Mouse (Mus musculus) forebrain, embryonic 13.5 days (tissue): ENCODE data around the gene 1500009C09Rik. TPM values are rescaled to one million over a fixed set of nuclear protein-coding genes. Genes with fewer than 3 reads are reported as not detected.

Source experiments
- ATAC-seq: fragments of 200-750 bp; cut with Nextera tagmentation; 2 replicates; pipeline ENCODE4 v1.8.0; 2017
- H3K27ac ChIP-seq: fragments of 300-500 bp; sonication (generic); 2 replicates; pipeline ENCODE4 v1.5.1; 2015; ENCODE audit warnings: inconsistent platforms, mild to moderate bottlenecking, moderate library complexity
- H3K27me3 ChIP-seq: fragments of 300-500 bp; sonication (generic); 2 replicates; pipeline ENCODE4 v1.6.1; 2015; ENCODE audit warnings: mild to moderate bottlenecking, inconsistent platforms
- H3K36me3 ChIP-seq: fragments of 300-500 bp; sonication (generic); 2 replicates; pipeline ENCODE4 v1.6.1; 2015; ENCODE audit warnings: mild to moderate bottlenecking, inconsistent platforms; ENCODE audit not compliant: poor library complexity, severe bottlenecking
- H3K4me1 ChIP-seq: fragments of 300-500 bp; sonication (generic); 2 replicates; pipeline ENCODE4 v1.6.1; 2015; ENCODE audit warnings: inconsistent platforms
- H3K4me2 ChIP-seq: fragments of 300-500 bp; sonication (generic); 2 replicates; pipeline ENCODE4 v1.6.1; 2015; ENCODE audit warnings: inconsistent platforms, mild to moderate bottlenecking, moderate library complexity
- H3K4me3 ChIP-seq: fragments of 300-500 bp; sonication (generic); 2 replicates; pipeline ENCODE4 v1.5.1; 2015; ENCODE audit warnings: mild to moderate bottlenecking, inconsistent platforms
- H3K9ac ChIP-seq: fragments of 300-500 bp; sonication (generic); 2 replicates; pipeline ENCODE4 v1.6.1; 2015; ENCODE audit warnings: mild to moderate bottlenecking, inconsistent platforms
- H3K9me3 ChIP-seq: fragments of 300-500 bp; sonication (generic); replicated peaks from 2 replicates; pipeline ENCODE4 v1.6.1; 2016; ENCODE audit warnings: inconsistent platforms
- WGBS: fragments of 180-500 bp; shearing (Covaris S2); methylation state at CpG from one replicate; pipeline ENCODE4 v1.1.7; 2015; 5-methylcytosine and 5-hydroxymethylcytosine counted together
- polyA plus RNA-seq: library from polyadenylated mRNA; unstranded; fragments of >200 nt; fragmentation: Nextera tagmentation; extraction: Ambion mirVana; gene quantifications from 2 replicates; pipeline ENCODE4 v1.2.1, GENCODE M21; 2015

Gene 1500009C09Rik
- polyA plus RNA-seq: 7.7 and 7.8 TPM in 2 replicates

DNA sequence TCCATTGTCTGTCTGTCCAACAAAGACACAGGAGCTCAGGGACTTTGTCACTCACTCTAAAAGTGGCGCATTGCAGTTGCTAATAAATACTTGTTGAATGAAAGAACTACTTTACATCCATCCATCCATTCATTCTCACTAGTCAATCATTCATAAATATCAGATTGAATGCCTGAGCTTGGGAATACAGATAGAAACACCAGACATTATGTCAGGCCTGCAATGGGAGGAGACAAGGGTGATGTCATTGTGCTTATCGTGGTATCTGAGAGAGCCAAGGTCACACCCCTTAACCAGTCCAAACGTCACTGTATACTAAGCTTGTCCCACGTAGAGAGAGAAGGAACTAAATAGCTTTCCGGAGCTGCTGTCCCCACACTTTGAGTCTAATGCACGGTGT lies at the start of gene 1500009C09Rik:
Gene 1500009C09Rik (plus strand): TSS at position 301 of the 400 bp plus-strand sequence.
- H3K4me2 ChIP-seq: no peak within 1 kb of the TSS
- H3K27ac ChIP-seq: no peak within 1 kb of the TSS
- no peaks in the 10 kb centered on the region for H3K27me3 ChIP-seq
- 0 out of 2 replicates have a peak, but pooled peaks cover 3% of the 10 kb centered on the region for H3K9me3 ChIP-seq
- WGBS: 89% methylated on average over 6 of the region's 6 CpGs
- no peak within 1 kb of the TSS for H3K9ac ChIP-seq
- no peak within 1 kb of the TSS for H3K4me3 ChIP-seq
- no peak for ATAC-seq
- H3K4me1 ChIP-seq: peaks cover 25% of the 10 kb centered on the region
- no peaks in the 10 kb centered on the region for H3K36me3 ChIP-seq

DNA sequence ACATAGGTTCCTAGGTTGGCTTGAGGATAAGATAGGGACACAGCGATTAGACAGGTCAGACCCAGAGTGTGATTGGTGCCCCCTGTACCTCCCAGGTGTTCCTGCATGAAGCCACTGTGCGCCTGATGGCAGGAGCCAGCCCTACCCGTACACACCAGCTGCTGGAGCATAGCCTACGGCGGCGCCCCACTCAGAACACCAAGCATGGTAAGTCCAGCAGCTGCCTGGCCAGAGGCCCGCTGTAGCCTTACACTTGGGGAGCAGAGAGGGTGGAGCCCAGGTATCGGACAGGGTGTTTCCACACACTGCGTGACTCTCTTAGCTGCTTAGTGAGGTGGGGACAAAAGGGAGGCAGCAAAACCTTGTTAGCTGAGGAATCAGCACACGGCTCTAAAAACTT lies 49.1 kb upstream of the 1500009C09Rik start:
- Histone ChIP-seq H3K4me3 (no peak overlapping the region), H3K4me1 (peaks cover 32% of the 10 kb centered on the region), H3K4me2 (no peak overlapping the region), H3K9me3 (no peaks in the 10 kb centered on the region), H3K27me3 (peaks cover 34% of the 10 kb centered on the region), H3K36me3 (peaks cover 87% of the 10 kb centered on the region), H3K27ac (no peak overlapping the region), H3K9ac (no peak overlapping the region)
- ATAC-seq: no peak
- WGBS: 93% methylated on average over 10 of the region's 10 CpGs

DNA sequence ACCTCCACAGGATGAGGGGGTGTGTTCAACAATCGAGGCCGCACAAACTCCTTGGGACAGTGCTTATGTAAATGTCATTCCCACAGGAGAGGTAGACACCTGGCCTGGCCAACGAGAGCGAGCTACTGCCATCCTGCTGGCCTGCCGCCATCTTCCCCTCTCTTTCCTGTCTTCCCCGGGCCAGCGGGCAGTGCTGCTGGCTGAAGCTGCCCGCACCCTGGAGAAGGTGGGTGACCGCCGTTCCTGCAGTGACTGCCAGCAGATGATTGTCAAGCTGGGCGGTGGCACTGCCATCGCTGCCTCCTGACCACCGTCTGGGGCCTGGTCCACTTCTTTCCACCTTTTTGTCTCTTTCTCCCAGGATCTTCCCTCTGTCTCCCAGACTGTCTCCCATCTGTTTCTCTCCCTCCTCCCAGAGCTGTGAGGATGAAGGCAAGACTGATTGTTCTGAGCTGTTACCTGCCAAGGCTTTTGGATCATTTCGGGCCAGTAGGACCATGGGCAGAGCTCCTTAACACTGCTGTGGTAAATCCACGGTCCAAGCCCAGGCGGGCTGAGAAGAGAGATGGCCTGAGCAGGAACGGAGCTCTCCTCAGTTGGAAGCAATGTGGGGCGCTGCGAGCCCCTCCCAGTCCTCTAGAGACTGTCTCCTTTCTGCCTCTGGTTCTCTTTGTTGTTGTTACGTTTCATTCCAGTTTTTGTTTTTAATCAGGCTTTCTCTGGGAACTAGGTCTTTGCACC lies 48.4 kb upstream of the 1500009C09Rik start:
- 66% methylated on average over 20 of the region's 20 CpGs for WGBS
- peaks cover 80% of the 10 kb centered on the region for H3K36me3 ChIP-seq
- peaks cover 40% of the 10 kb centered on the region for H3K27me3 ChIP-seq
- no peak overlapping the region for H3K4me2 ChIP-seq
- no peaks in the 10 kb centered on the region for H3K9me3 ChIP-seq
- peaks cover 32% of the 10 kb centered on the region for H3K4me1 ChIP-seq
- no peak overlapping the region for H3K9ac ChIP-seq
- no peak overlapping the region for H3K4me3 ChIP-seq
- H3K27ac ChIP-seq: peak overlapping the region; percentile 15; the same call in 1 of the 2 replicates
- ATAC-seq: no peak

DNA sequence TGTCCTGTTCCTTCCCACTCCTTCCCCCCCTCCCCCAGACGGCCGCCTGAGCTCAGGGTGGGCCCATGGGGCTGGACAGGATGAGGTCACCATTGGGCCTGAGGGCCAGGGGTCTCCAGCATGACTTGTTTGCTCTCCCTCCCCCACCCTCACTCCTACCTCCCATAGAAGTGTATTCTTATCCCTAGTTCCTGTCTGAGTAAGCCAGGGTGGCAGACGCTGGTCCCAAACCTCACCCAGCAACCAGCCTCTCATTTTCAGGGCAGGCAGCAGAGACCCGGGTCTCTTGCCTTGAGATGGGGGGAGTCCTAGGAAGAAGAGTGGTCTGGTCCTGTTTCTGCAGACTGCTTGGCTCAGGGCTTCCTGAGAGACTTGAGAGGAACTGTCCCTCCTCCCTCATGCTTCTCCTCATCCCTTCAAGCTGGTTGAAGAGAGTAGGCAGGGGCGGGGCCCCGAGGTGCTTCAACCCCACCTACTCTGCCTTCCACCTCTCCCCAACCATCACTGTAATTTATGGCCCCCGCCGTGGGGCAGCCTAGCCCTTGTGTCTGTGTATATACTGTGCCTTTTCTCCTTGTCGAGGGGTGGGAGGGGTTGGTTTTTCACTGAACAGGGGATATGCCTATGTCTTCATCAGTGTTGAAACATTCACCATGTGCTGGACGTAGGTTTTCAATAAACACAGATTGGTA lies 47.4 kb upstream of the 1500009C09Rik start:
- WGBS: 62% methylated on average over 10 of the region's 10 CpGs
- peaks cover 50% of the 10 kb centered on the region for H3K27me3 ChIP-seq
- H3K4me2 ChIP-seq: no peak overlapping the region
- no peak for ATAC-seq
- peak overlapping the region; percentile 25; the same call in 1 of the 2 replicates for H3K27ac ChIP-seq
- H3K9ac ChIP-seq: no peak overlapping the region
- no peak overlapping the region for H3K4me3 ChIP-seq
- peaks cover 69% of the 10 kb centered on the region for H3K36me3 ChIP-seq
- no peaks in the 10 kb centered on the region for H3K9me3 ChIP-seq
- peaks cover 32% of the 10 kb centered on the region for H3K4me1 ChIP-seq

DNA sequence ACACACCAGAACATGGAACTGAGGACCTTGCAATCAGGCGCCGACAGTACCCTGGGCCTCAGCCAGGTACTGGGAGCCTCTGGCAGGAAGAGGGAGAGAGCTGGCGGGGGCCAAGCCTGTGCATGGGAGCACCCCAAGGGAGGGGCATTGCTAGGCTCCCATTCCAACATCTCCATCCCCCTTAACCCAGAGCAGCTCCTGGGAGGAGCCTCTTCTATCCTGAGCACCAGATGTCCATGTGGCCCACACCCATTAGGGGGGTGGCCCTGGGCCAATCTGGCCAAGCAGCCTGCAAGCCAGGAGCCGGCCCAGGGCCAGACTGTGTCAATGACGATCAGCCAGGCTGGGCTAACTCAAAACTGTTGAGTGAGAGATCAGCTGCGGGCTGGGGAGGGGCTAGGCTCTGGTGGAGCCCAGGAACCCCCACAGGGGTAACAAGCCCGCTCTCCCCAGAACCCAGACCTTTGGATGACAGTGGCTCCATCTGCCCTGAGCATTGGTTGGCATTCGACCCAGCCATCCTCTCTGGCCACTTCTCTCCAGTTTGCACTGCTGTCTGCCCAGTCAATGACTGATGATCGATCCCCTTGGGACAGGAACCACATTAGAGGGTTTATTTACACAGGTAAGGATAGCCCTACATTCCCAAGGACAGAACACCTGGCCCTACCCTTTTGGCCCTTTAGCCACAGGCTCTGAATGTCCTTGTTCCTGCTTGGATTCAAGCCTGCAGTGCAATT lies 45.7 kb upstream of the 1500009C09Rik start:
- peak; percentile 81 for ATAC-seq
- H3K4me2 ChIP-seq: no peak overlapping the region
- H3K4me3 ChIP-seq: no peak overlapping the region
- no peak overlapping the region for H3K27ac ChIP-seq
- H3K4me1 ChIP-seq: peaks cover 34% of the 10 kb centered on the region
- peaks cover 53% of the 10 kb centered on the region for H3K36me3 ChIP-seq
- WGBS: 54% methylated on average over 9 of the region's 9 CpGs
- no peak overlapping the region for H3K9ac ChIP-seq
- H3K27me3 ChIP-seq: peaks cover 67% of the 10 kb centered on the region
- no peaks in the 10 kb centered on the region for H3K9me3 ChIP-seq

DNA sequence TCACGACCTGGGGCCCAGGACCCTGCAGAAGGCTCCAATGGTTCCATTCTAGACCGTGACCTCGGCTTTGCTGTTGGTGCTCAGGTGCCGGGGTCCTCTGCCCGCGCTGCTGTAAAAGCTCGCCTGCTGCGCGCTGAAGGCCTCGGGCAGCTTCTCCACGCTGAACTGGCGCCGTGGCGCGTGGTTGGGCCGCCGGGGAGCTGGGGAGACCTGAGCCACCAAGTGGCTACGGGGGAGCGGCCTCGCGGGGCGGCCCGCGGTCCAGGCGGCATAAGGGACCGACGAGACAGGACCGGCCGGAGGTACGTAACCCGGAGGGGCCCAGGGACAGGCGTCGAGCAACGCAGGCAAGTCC lies 45.1 kb upstream of the 1500009C09Rik start:
- H3K4me2 ChIP-seq: peak overlapping the region; percentile 22; the same call in 1 of the 2 replicates
- no peak overlapping the region; the same call in 1 of the 2 replicates for H3K9ac ChIP-seq
- H3K9me3 ChIP-seq: no peaks in the 10 kb centered on the region
- H3K27me3 ChIP-seq: peaks cover 72% of the 10 kb centered on the region
- peaks cover 40% of the 10 kb centered on the region for H3K4me1 ChIP-seq
- H3K4me3 ChIP-seq: peak overlapping the region; percentile 9; the same call in 1 of the 2 replicates
- no peak overlapping the region for H3K27ac ChIP-seq
- no peak for ATAC-seq
- WGBS: 11% methylated on average over 34 of the region's 34 CpGs
- H3K36me3 ChIP-seq: peaks cover 48% of the 10 kb centered on the region

DNA sequence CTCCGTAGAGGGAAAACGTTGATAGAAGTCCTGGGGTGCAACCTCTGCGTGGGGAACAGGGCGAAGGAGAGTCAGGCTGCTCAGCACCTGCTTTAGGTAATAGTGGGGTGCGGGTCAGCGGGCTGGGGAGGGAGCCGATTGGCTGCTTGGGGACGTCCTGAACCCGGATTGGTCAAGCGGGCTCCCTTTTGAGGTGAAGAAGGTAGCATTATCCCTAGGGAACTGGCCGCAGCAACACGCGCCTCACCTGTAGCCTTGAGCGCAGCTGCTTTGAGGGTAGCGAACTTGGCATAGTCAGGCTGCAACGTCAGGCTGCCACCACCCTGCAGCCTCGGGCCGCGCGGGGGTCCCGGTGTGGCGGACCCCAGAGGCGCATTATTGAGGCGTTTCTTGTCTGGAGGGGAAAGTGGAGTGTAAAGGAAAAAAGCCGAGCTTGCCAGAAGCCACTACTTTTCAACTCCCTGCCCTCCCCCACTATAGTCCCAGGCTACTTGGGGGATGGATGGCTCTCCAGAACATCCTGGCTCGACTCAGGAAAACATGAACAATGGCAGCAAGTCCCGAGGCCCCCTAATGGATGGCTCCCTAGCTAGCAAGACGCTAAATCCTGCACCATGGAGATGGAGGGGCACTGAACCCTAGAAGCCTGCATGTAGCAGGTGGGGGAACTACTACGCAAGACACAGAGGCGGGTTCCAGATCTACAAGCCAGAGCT lies 44.5 kb upstream of the 1500009C09Rik start:
- H3K27ac ChIP-seq: no peak overlapping the region
- no peaks in the 10 kb centered on the region for H3K9me3 ChIP-seq
- peaks cover 45% of the 10 kb centered on the region for H3K4me1 ChIP-seq
- peaks cover 78% of the 10 kb centered on the region for H3K27me3 ChIP-seq
- 15% methylated on average over 30 of the region's 30 CpGs for WGBS
- peak overlapping the region; percentile 22; the same call in 1 of the 2 replicates for H3K4me2 ChIP-seq
- ATAC-seq: no peak
- peaks cover 42% of the 10 kb centered on the region for H3K36me3 ChIP-seq
- H3K4me3 ChIP-seq: peak overlapping the region; percentile 9; the same call in 1 of the 2 replicates
- no peak overlapping the region; the same call in 1 of the 2 replicates for H3K9ac ChIP-seq

DNA sequence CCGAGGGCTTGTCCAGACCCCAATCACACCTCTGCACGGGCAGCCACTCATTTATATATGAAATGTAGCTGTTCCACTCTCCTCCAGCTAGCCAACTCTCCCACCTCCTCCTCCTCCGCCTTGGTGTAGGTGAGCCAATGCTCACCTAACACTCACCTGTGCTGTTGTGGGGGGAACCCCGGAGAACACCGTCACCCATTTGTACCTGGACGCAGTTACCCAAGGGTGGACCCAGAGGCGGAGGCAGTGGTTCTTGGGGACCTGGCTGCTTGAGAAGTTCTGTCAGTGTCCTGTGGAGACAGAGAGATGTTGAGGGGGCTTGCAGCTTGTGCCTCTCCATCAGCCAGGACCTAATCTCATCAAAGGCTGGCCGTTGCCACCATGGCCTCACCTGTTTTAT lies 43.9 kb upstream of the 1500009C09Rik start:
- Histone ChIP-seq H3K4me2 (no peak overlapping the region), H3K4me1 (peaks cover 50% of the 10 kb centered on the region), H3K27me3 (peaks cover 85% of the 10 kb centered on the region), H3K36me3 (peaks cover 36% of the 10 kb centered on the region), H3K9me3 (no peaks in the 10 kb centered on the region), H3K4me3 (no peak overlapping the region), H3K9ac (no peak overlapping the region), H3K27ac (no peak overlapping the region)
- no peak for ATAC-seq
- 87% methylated on average over 8 of the region's 8 CpGs for WGBS

DNA sequence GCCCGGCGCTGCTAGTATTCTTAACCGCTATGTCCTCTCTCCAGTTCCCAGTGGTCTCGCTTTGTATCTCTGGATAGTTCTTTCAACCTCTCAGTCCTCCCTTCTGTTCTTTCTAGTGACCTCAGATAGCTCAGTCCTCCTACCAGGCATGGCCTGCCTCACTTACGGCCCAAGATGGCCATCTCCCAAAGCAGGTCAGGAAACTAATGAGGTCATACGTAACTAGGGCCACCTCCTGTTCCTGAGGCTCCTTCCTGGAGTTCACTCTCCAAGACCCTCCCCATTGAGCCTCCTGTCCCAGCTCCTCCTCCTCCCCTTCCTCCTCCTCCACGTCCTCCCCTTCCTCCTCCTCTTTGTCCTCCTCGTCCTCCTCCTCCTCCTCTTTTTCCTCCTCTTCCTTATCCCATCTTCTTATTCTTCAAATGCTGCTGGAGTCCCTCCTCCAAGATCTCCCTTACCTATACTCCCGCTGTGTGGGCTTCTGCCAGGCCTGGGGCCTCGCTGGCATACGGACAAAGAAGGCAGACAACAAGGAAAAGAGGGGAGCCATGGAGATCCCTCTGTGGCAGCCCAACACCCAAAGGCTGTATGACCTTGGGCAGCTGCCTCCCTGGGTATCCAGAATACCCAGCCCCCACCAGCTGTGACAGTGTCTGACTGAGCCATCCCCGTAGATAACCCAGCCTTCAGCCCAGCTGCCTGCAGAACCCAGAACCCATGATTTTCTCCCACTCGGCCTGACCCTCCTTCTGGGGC lies 42.7 kb upstream of the 1500009C09Rik start:
- no peaks in the 10 kb centered on the region for H3K9me3 ChIP-seq
- WGBS: 78% methylated on average over 13 of the region's 13 CpGs
- no peak overlapping the region for H3K9ac ChIP-seq
- H3K27me3 ChIP-seq: peaks cover 93% of the 10 kb centered on the region
- no peak overlapping the region for H3K4me3 ChIP-seq
- H3K4me2 ChIP-seq: no peak overlapping the region
- no peak overlapping the region for H3K27ac ChIP-seq
- ATAC-seq: no peak
- H3K4me1 ChIP-seq: peaks cover 40% of the 10 kb centered on the region
- peaks cover 25% of the 10 kb centered on the region for H3K36me3 ChIP-seq

DNA sequence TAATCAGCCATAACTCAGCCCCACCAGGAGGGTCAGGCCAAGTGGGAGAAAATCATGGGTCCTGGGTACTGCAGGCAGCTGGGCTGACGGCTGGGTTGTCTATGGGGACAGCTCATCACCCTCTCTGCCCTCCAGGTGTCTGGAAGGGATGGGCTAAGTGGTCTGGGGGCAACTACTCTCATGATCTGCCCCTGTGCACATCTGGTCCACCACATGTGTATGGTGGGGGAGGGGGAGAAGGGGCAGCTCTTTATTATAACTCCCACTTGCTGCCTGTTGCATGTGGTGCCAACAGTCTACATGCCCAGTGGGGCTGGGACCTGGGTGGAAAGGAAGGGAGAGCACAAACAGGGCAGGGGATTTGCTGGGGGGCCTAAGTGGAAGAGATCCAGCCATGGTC lies 41.4 kb upstream of the 1500009C09Rik start:
- no peak overlapping the region for H3K9ac ChIP-seq
- H3K4me3 ChIP-seq: no peak overlapping the region
- H3K27me3 ChIP-seq: peaks cover 96% of the 10 kb centered on the region
- H3K4me1 ChIP-seq: peaks cover 43% of the 10 kb centered on the region
- WGBS: 53% methylated on average over 1 of the region's 1 CpGs
- no peak overlapping the region for H3K27ac ChIP-seq
- H3K36me3 ChIP-seq: peaks cover 11% of the 10 kb centered on the region
- H3K4me2 ChIP-seq: no peak overlapping the region
- ATAC-seq: no peak
- no peaks in the 10 kb centered on the region for H3K9me3 ChIP-seq

DNA sequence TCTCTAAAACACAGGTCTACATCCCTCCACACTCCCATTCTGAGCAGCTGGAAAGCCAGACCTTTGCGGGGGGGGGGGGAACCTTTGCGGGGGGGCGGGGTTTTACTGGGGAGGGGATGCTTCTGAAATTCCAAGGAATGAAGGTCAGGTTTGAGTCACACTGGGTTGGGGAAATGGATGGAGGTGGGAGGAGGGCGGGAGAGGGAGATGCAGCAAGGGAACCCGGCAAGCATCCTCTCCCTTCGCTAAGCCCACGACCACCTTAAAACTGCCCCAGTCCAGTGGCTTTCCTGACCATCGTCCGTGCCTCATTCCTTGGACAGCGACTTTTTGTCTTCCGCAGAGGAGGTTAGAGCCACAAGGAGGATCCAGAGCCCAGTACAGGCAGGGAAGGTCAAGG lies 40.9 kb upstream of the 1500009C09Rik start:
- H3K27ac ChIP-seq: no peak overlapping the region
- peak overlapping the region; percentile 70 for H3K4me2 ChIP-seq
- H3K36me3 ChIP-seq: peaks cover 7% of the 10 kb centered on the region
- peaks cover 43% of the 10 kb centered on the region for H3K4me1 ChIP-seq
- no peaks in the 10 kb centered on the region for H3K9me3 ChIP-seq
- no peak for ATAC-seq
- H3K9ac ChIP-seq: no peak overlapping the region
- H3K4me3 ChIP-seq: peak overlapping the region; percentile 44
- peaks cover 96% of the 10 kb centered on the region for H3K27me3 ChIP-seq
- WGBS: 3% methylated on average over 11 of the region's 11 CpGs
